Mouse (Mus musculus) thymus, postnatal 14 days (tissue): ENCODE measurements around the gene Pafah1b3.
A peak's percentile ranks its signal among the peaks of the same experiment; 100 is the strongest.

Experiments used
- DNase-seq: peaks from one replicate; pipeline ENCODE4 v3.0.0; 2021

The Pafah1b3 gene

DNA sequence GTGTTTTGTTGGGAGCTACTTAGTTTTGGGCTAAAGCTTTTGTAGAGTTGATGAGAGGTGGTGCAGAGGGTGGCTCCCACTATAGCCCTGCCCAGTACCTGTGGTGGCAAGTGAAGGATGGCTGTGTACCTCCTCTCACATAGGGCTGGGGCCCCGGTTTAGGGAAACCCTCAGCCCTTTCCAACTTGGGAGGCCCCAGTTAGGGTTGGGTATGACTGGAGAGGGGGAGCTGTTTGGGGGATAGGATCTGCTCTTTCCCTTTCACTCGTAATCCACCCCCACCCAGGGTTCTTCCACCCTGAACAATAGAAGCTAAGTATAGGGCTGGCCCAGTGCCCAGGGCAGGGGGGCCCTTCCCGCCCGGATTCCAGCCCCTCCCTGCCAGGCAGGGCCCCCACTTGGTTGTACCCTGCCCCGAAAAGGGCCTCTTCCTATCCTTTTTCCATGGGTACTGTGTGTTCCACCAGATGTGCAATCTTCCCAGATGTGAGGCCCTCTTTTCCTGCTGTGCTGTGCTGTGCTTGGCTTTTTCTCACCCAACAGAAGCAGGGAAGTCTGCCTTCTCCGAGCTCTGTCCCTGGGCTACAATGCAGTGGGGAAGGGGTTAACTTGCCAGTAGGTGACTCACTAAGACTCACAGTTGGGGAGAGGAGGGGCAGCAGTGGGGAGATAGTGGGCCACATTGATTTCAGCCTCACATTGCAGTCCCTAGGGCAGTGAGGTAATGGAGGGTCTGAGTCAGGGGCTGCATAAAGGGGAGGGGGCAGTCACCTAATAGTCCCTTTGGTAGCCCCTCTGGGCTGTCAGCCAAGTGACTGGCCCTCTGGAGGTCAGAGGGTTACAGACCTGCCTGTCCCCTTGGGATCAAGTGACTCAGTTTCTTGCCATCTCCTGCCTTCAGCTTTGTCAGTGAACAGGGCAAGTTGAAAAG lies 17.7 kb downstream of the Pafah1b3 start:
- no peak for DNase-seq

DNA sequence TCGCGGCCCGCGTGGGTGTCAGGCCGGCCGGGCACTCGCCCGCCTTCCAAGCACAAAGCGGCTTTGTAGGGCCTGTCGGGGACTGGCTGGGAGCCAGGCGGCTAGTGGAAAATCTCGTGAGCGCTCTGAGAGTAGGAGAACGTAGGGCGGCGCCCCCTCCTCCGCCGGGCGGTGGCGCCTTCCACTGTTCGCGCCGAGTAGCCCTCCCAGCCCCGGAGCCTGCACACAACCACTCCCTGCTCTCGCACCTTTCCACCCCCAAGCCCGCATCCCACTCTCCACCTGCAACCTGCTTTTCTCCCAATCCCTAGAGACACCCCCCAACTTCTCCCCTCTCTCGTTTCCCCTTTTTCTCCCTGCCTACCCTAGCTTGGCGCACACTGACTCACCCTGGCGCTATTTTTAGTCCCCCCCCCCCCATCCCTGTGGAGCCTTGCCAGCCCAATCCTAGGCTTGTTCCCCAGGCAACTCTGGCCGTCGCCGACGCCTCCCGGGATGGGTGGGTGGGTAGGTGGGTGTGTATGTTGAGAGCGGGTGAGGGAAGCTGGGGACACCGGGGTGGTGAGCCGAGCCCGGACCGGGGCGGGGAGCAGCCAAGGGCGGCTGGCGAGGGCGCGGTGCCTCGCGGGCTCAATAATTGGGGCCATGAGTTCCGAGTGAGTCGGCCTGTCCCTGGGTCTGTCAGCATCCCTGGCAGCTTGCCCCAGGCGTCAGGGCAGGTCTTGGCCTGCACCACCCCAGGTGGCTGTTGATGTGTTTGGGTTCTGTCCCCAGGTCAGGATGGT lies 18.5 kb downstream of the Pafah1b3 start:
- DNase-seq, result peak; percentile 90

DNA sequence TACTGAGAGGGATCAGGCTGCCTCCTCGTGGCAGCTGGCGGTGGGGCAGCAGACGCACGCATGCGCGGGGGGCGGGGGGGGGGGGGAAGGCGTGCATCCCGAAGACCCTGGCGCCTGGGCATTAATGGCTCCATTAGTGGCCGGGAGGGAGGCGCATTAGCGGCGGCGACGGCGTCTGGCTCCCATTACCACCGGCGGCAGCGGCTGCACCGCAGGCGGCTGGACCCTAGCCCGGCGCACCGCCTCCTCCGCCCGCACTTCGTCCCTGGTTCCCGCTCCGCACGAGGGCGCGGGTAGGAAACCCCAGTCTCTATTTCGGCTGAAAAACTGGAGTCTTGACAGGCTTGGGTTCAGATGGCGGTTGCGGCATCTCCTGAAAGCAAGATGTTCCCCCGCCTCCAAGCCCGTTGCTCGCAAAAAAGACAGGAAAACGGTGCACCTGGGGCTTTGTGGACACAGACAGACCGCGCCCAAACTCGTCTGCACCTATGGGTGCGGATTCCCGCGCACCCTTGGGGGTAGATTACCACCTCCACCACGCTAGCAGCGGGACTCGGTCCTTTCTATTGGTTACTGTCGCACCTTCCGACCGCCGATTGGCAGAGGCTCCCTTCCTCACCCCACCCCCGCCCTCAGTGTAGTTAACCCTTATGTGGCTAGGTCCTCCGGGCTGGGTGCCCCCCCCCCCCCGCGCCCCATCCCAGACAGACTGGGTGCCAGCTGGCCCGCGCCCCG lies 19.3 kb downstream of the Pafah1b3 start:
- peak; percentile 93 for DNase-seq

DNA sequence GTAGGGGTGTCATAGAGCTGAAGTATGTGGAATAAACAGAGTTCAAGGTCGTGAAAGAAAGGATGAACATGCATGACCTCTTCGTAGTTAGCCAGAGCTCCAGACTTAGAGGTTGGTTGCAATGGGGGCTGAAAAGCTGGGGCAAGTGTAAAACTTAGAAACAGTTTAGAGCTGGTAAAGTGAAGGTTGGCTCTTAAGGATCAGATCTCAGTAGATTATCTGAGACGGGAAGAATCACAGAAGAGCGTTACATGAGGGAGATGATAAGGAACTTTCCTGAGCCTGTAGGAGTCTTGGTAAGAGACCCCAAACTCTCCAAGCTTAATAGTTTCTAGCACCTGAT lies 19.8 kb downstream of the Pafah1b3 start:
- DNase-seq, result no peak

DNA sequence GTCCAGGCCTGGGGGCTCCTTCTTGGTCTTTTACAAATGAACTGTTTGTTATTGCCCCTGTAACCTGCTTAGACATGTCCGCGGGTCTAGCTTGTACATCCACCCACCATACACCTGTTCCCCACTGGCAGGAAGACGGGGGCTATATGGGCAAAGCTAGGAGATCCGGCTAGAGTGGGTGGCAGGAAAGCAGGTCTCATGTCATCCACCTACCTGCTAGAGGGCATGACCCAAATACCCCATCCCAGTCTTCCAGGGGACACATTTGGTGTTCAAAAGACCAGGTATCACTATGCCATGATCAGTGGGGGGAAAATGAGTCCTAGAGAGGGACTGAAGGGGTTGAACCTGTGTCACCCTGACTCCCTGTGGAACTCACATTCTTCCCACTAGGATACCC lies 20.4 kb downstream of the Pafah1b3 start:
- DNase-seq, result peak; percentile 40

DNA sequence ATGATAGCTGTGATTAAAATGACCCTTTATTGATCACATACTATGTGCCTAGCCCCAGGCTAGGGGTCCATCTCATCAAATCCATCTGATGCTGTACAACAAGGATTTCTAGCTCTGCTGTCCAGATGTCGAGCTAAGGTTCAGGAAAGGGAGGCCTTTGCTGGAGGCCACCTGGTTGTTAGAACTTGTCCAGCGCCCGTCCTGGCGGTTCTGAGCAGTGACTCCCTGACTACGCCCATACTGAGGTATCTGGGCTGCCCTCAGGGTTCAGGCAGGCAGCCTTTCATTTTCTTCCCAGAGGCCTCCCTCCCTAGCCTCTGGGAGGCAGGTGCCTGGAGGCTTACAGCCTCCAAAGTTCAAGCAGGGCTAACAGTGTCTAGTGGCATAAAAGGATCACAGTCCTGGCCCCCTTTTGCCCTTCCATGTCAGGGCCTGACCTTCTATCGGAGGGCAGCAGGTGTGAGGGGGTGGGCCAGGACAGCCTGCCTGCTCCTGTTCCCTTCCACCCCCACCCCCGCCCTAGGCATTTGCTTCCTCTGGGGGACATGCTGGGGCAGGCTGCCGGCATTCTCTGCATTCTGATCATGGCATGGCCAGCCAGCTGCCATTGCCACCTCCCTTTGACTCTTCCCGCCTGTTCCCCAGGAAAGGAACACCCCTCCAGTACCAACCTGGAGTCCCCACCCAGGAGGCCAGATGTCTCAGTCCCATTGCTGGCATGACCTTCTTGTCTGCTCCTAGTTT lies 22.1 kb downstream of the Pafah1b3 start:
- DNase-seq, result no peak

DNA sequence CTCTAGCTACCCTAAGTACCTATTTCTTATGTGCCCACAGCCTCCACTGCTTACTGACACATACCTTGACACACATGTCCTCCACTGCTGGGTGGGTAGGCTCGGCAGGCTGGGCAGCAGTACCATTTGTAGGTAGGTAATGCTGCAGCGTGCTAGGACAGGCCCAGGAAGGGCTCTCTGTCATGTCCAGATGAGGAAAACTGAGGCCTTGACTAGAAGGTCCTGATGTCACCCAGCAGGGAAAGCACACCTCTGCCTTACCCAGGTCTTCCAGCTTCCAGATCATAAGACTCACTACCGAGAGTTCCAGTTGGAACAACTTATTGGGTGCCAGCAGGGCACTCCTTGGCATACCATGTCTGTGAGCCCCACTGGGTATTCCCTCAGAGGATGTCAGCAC lies 22.8 kb downstream of the Pafah1b3 start:
- DNase-seq, result no peak

DNA sequence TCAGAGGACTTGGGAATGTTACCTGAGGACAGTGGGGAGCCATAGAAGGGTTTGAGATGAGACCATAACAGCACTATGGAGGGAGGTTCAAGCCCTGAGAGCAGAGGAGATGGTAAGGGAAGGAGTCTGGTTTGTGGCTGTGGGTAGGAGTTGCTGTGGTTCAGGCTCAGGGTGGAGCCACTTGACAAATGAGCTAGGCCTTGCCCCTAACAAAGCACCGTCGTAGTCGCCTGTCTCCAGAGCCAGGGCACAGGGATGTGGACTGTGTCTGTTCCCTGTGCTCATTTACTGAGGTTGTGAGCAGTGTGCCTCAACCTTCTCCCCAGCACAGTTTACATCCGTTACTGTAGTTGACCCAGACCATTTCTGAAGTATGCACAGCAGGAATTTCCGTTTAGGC lies 23.2 kb downstream of the Pafah1b3 start:
- DNase-seq, result peak; percentile 46

DNA sequence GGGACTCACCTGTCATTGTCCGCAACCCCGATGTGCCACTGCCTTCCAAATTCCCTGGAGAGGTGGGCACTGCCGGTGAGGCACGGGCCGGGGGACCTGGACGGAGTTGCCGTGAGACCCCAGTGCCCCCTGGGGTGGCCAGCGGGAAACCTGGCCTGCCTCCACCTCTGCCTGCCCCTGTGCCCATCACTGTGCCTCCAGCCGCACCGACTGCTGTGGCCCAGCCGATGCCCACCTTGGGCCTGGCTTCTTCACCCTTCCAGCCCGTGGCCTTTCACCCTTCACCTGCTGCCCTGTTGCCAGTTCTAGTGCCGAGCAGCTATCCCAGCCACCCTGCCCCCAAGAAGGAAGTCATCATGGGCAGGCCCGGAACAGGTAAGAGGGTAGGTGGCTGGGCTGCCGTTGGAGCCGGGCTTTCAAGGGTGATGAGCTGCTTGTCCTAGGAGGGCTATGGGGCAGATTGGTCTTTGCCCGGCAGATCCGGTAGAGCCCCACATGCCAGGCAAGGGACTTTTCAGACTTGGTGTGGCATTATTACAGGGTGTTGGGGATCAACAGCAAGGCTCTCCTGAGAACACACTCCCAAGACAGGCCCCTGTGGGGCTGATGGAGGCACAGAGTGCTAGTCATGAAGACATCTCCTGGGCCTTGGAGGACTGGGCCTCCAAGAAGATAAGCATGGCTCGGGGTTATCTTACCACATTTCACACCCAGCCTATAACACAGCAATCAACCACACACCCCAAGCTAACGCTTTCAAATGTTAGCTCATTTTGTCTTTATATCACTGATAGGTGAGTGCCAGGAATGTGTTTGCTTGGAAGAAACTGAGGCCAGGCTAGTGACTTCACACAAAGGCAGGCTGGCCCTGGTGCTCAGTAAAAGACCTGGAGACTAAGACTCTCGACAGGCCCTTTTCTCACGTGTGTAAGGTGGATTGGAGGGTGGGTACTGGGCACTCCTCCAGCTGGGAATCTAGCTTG lies 24.2 kb downstream of the Pafah1b3 start:
- peak; percentile 18 for DNase-seq

DNA sequence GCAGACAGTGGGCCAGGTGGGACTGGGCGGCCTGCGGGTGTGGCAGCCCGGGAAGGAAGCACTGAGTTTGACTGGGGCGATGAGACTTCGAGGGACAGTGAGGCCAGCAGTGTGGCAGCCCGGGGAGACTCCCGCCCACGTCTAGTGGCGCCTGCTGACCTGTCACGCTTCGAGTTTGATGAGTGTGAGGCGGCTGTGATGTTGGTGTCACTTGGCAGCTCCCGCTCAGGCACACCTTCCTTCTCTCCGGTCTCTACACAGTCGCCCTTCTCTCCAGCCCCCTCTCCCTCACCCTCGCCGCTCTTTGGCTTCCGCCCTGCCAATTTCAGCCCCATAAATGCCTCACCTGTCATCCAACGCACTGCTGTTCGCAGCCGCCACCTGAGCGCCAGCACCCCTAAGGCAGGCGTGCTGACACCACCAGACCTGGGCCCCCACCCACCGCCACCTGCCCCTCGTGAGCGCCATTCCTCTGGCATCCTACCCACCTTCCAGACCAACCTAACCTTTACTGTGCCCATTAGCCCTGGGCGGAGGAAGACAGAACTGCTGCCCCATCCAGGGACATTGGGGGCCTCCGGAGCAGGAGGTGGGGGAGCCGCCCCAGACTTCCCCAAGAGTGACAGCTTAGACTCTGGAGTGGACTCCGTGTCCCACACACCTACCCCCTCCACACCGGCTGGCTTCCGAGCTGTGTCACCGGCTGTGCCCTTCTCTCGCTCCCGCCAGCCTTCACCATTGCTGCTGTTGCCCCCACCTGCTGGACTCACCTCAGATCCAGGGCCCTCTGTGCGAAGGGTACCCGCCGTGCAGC lies 25.1 kb downstream of the Pafah1b3 start:
- DNase-seq, result no peak

DNA sequence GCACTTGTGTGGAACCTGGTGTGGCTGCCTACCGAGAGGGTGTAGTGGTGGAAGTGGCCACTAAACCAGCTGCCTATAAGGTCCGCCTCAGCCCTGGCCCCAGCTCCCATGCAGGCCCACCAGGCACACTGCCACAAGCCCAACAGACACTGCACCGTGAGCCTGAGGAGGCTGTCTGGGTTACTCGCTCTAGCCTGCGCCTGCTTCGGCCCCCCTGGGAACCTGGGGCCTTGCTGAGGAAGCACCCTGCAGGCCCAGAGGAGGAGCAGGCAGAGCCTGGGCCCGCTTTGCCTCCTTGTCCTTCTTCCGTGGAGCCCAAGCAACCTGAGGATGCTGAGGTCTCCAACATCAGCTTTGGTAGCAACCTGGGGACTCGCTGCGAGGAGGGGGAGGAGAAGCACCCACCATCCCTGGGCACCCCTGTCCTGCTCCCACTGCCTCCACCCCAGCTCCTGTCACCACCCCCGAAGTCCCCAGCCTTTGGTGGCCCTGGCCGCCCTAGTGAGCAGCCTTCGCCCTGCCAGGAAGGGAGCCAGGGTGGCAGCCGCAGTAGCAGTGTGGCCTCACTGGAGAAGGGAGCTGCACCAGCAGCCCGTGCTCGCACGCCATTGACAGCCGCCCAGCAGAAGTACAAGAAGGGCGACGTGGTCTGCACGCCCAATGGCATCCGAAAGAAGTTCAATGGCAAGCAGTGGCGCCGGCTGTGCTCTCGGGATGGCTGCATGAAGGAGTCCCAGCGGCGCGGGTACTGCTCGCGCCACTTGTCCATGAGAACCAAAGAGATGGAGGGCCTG lies 25.9 kb downstream of the Pafah1b3 start:
- DNase-seq, result no peak

DNA sequence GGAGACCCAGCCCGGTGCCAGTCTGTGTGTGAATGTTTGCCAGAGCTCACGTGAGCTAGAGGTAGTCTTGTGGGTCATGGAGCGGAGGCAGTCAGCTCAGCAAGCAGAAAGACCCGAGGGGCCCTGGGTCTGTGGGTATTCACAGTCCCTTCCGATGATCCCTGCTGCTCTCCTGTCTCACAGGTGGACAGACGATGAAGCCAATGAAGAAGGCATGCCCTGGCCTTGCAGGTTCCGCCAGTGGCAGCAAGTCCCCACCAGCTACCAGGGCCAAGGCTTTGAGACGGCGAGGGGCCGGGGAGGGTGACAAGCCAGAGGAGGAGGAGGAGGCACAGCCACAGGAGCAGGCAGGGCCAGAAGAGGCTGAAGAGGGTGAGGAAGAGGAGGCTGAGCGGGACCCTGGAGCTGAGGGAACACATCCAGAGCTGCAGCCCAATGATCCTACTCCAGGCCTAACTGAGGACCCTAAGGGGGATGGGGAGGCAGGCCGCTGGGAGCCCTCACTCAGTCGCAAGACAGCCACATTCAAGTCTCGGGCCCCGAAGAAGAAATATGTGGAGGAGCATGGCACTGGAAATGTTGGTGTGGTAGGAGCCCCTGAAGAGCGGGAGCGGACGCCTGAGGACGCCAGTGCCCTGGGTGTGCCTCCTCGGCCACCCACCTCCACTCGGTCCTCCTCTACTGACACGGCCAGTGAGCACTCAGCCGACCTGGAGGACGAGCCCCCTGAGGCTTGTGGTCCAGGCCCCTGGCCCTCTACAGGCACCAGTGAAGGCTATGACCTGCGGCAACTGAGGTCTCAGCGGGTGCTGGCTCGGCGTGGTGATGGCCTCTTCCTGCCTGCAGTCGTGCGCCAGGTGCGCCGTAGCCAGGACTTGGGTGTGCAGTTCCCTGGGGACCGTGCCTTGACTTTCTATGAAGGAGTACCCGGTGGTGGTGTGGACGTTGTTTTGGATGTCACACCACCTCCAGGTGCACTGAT lies 26.8 kb downstream of the Pafah1b3 start:
- DNase-seq, result no peak

DNA sequence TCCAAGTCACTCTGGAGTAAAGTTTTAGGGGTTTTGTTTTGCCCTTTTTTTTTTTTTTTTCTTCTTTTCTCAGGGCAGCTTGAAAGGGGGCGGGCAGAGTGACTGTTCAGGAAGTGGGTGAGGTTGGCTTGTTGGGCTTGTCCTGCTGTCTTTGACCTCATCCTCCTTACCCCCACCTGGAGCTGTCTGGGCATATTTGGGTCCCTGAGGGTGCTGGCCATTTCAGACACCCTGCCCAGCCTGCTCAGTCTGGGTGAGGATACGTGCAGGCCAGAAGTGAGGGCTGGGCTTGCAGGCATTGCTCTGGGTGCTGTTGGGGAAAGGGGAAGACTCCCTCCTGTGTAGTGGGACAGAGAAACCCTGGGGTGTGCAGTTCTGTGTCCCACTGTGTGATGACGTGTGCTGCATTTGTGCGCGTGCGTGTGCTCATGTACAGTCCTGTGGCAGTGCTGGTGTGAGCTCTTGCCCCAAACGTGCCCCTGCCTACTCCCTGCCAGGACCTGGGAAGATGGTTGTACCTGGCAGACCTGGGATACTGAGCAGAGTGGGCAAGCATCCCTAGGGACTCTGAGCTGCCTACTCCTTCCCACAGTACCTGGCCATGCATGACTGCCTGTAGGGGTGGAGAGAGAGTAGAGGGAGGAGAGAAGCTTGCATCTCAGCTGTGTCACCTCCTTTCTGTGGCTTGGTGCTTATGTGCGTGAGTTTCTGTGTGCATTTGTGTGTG lies 28.1 kb downstream of the Pafah1b3 start:
- peak; percentile 55 for DNase-seq

DNA sequence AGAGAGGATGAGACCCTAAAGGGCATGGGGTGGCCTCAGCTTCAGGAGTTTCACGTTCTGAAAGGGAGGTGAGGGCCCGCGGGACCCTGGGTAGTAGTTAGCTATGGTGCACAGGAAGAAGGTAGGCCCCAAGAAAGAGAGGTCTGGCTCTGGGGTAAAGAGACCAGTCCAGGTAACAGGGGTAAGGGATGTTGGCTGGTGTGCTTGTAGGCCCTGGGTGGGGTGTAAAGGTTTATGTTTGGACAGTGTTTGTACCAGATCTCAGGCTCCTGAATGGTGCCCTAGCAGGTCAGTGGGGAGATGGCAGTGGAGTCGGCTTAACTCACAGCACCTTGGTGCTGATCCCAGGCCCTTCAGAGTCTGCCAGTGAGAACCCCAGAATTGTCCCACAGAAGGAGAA lies 28.8 kb downstream of the Pafah1b3 start:
- peak; percentile 46 for DNase-seq

DNA sequence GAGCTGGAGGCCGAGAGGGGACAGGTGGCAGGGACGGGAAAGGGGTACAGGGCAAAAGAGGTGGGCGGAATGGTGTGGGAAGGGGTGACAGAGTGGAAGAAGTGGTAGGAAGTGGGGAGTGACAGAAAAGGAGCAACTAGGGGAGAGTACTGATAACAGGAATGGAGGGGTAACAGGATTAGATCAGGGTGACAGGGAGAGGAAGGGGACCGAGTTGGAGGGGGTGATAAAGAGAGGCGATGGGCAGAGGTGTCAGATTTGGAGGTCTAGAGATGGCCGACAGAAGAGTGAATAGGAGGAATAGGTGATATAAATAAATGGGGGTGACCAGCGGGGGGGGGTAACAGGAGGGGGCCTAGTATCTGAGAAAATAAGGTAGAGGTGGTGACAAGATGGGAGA lies 29.2 kb downstream of the Pafah1b3 start:
- no peak for DNase-seq

DNA sequence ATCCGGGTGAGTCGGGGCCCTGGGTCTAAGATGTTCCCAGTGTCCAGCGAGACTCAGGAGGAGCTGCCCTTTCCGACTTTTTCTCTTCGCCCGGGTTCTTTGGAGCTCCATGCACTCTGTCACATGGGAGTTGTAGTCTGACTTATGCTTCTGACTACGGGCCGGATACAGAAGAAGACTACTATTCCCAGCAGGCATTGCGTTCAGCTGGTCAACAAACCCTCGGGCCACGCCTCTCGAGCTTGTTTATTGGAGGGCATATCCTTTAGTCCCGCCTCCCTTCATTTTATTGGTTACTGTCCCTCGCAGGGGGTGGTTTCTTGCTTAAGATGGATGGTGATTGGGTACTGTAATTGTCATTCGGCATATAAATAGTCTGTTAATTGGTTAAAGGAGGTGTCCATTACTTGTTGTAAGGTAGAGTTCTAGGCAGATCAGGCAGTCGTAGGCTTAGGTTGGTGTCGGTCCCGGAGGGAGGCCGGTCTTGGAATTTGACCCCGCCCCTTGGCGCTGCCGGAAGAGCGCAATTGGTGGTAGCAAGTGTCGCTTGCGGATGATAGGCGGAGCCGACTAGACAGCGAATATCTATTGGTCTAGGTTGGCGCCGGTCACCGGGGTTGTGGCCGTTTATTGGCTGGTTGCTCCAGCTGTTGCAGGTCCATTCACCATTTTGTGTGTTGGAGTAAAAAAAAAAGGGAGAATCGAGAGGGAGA lies 29.9 kb downstream of the Pafah1b3 start:
- peak; percentile 99 for DNase-seq

DNA sequence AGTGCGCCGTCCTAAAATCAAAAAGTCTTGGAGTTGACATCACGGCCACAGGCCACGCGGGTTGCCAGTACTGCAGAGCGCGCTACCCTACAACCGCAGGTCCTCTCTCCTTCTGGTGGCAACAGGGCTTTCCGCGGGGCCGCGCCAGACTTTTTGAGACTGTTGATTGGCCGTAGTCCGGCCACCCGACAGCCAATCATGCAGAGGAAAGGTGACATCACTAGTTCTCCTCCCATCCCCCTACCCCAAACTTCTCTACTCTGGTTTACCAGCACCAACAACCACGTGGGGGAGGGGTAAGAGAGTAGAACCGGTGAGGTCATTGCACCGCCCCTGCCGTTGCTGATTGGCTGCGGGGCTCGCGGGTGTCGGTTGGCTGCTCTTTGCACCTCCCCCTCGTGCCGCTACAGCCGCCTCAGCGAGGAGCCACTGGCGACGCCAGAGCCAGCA lies 30.5 kb downstream of the Pafah1b3 start, which contains the start of gene Cic:
TSS of gene Cic (plus strand) at position 404 of the 450 bp plus-strand sequence.
- DNase-seq, result peak; percentile 99
